Mouse (Mus musculus) liver, postnatal 0 days (tissue): ENCODE measurements around the gene Gm11733. TPM values are rescaled to one million over a fixed set of nuclear protein-coding genes. Genes with fewer than 3 reads are reported as not detected.

Experiments
- ATAC-seq: fragments of 200-750 bp; cut with Nextera tagmentation; 2 replicates; pipeline ENCODE4 v1.8.0; 2017; ENCODE audit warnings: mild to moderate bottlenecking, moderate library complexity
- DNase-seq: peaks from one replicate; pipeline ENCODE4 v3.0.0-alpha.2; 2016
- H3K27ac ChIP-seq: fragments of 300-500 bp; sonication (generic); 2 replicates; pipeline ENCODE4 v1.5.1; 2014; ENCODE audit warnings: antibody characterized with exemption, moderate library complexity, mild to moderate bottlenecking, low read depth
- H3K27me3 ChIP-seq: fragments of 300-500 bp; sonication (generic); 2 replicates; pipeline ENCODE4 v1.6.1; 2014; ENCODE audit warnings: low read length, control low read depth, mixed read lengths; ENCODE audit not compliant: insufficient read depth
- H3K36me3 ChIP-seq: fragments of 300-500 bp; sonication (generic); replicated peaks from 2 replicates; pipeline ENCODE4 v1.6.1; 2014; ENCODE audit warnings: mild to moderate bottlenecking, control low read depth, low read length, moderate library complexity, mixed read lengths; ENCODE audit not compliant: insufficient read depth
- H3K4me1 ChIP-seq: fragments of 300-500 bp; sonication (generic); 2 replicates; pipeline ENCODE4 v1.6.1; 2014; ENCODE audit warnings: antibody characterized with exemption, mild to moderate bottlenecking, control low read depth; ENCODE audit not compliant: insufficient read depth
- H3K4me2 ChIP-seq: fragments of 300-500 bp; sonication (generic); 2 replicates; pipeline ENCODE4 v1.6.1; 2014; ENCODE audit warnings: low read depth, mild to moderate bottlenecking, low read length, moderate library complexity, mixed read lengths
- H3K4me3 ChIP-seq: fragments of 300-500 bp; sonication (generic); 2 replicates; pipeline ENCODE4 v1.5.1; 2014; ENCODE audit warnings: low read depth, low read length
- H3K9ac ChIP-seq: fragments of 300-500 bp; sonication (generic); replicated peaks from 2 replicates; pipeline ENCODE4 v1.6.1; 2014; ENCODE audit warnings: mild to moderate bottlenecking, moderate library complexity
- H3K9me3 ChIP-seq: fragments of 300-500 bp; sonication (generic); 2 replicates; pipeline ENCODE4 v1.6.1; 2016; ENCODE audit warnings: mild to moderate bottlenecking, control low read depth, low read length, mixed read lengths
- CTCF ChIP-seq: sonication (generic); IDR thresholded peaks from 2 replicates; pipeline ENCODE4 v1.5.1; 2016; ENCODE audit warnings: antibody characterized with exemption, low read depth
- EP300 ChIP-seq: IDR thresholded peaks from 2 replicates; pipeline ENCODE4 v1.6.1; 2016; ENCODE audit warnings: antibody characterized with exemption, low read depth, mild to moderate bottlenecking
- WGBS: fragments of 180-500 bp; shearing (Covaris S2); extraction: QIAGEN DNeasy Blood & Tissue Kit; methylation state at CpG from one replicate; pipeline ENCODE4 v1.1.7; 2014; ENCODE audit not compliant: insufficient replicate concordance; 5-methylcytosine and 5-hydroxymethylcytosine counted together
- polyA plus RNA-seq: library from polyadenylated mRNA; unstranded; fragments of >200 nt; fragmentation: Nextera tagmentation; extraction: Ambion mirVana; gene quantifications from 2 replicates; pipeline ENCODE4 v1.2.1, GENCODE M21; 2015

The Gm11733 gene
- polyA plus RNA-seq, 1 experiment from 2014 or later: not detected

GRCm38 (mm10) chr11:117525606-117526349 is 41.6 kb downstream of the Gm11733 start:
- Histone ChIP-seq H3K27ac (no peak overlapping the region), H3K36me3 (no peaks in the 10 kb centered on the region), H3K4me3 (no peak overlapping the region), H3K9ac (no peak overlapping the region), H3K9me3 (no peaks in the 10 kb centered on the region), H3K4me1 (no peaks in the 10 kb centered on the region), H3K27me3 (no peaks in the 10 kb centered on the region), H3K4me2 (no peak overlapping the region)
- ATAC-seq (no peak), DNase-seq (no peak)
- TF ChIP-seq CTCF (no peak), EP300 (no peak)
- 13% methylated on average over 18 of the region's 18 CpGs for WGBS

GRCm38 (mm10) chr11:117532374-117532773 is 48.2 kb downstream of the Gm11733 start:
- no peak for TF ChIP-seq EP300
- TF ChIP-seq CTCF: no peak
- Histone ChIP-seq H3K27me3 (no peaks in the 10 kb centered on the region), H3K4me2 (no peak overlapping the region), H3K9me3 (no peaks in the 10 kb centered on the region), H3K36me3 (no peaks in the 10 kb centered on the region), H3K9ac (no peak overlapping the region), H3K27ac (no peak overlapping the region), H3K4me3 (no peak overlapping the region), H3K4me1 (no peaks in the 10 kb centered on the region)
- no peak for DNase-seq
- 72% methylated on average over 10 of the region's 10 CpGs for WGBS
- no peak for ATAC-seq

- no peaks in the 10 kb centered on the region for H3K36me3 ChIP-seq
- H3K4me3 ChIP-seq: no peak overlapping the region
- no peak for TF ChIP-seq CTCF
- TF ChIP-seq EP300: no peak
- no peak overlapping the region for H3K4me2 ChIP-seq
- H3K9ac ChIP-seq: no peak overlapping the region
- H3K27ac ChIP-seq: no peak overlapping the region
- H3K9me3 ChIP-seq: no peaks in the 10 kb centered on the region
- ATAC-seq (no peak), DNase-seq (no peak)
- no peaks in the 10 kb centered on the region for H3K27me3 ChIP-seq
- H3K4me1 ChIP-seq: no peaks in the 10 kb centered on the region
- WGBS: 68% methylated on average over 10 of the region's 10 CpGs
Observed at GRCm38 (mm10) chr11:117534912-117535311, 50.7 kb downstream of the Gm11733 start.

- ATAC-seq: no peak
- no peak overlapping the region for H3K9ac ChIP-seq
- DNase-seq: no peak
- H3K36me3 ChIP-seq: no peaks in the 10 kb centered on the region
- H3K27me3 ChIP-seq: no peaks in the 10 kb centered on the region
- no peak overlapping the region for H3K4me2 ChIP-seq
- TF ChIP-seq EP300 (no peak), CTCF (no peak)
- H3K4me1 ChIP-seq: no peaks in the 10 kb centered on the region
- WGBS: 53% methylated on average over 9 of the region's 9 CpGs
- no peak overlapping the region for H3K27ac ChIP-seq
- H3K9me3 ChIP-seq: no peaks in the 10 kb centered on the region
- H3K4me3 ChIP-seq: no peak overlapping the region
Observed at GRCm38 (mm10) chr11:117535491-117536304, 51.5 kb downstream of the Gm11733 start.

- no peak overlapping the region for H3K27ac ChIP-seq
- no peak for ATAC-seq
Observed at GRCm38 (mm10) chr11:117536586-117536985, 52.4 kb downstream of the Gm11733 start.

More at GRCm38 (mm10) chr11:117536586-117536985, 52.4 kb downstream of the Gm11733 start:
- Histone ChIP-seq H3K4me3 (no peak overlapping the region), H3K9ac (no peak overlapping the region), H3K4me2 (no peak overlapping the region), H3K4me1 (no peaks in the 10 kb centered on the region), H3K27me3 (no peaks in the 10 kb centered on the region), H3K36me3 (no peaks in the 10 kb centered on the region), H3K9me3 (no peaks in the 10 kb centered on the region)
- DNase-seq: no peak
- TF ChIP-seq CTCF (no peak), EP300 (no peak)
- 41% methylated on average over 3 of the region's 3 CpGs for WGBS

Other genes starting within 250 kb of the Gm11733 start
- gene Tnrc6c, start 169.9 kb downstream of the Gm11733 start, polyA plus RNA-seq: 2.8 and 3.0 TPM in 2 replicates